23 mouse cellular contexts compared by ENCODE assay signal in genomic region chr15:7135982-7136562, GRCm38 (mm10). TPM values are rescaled to one million over a fixed set of nuclear protein-coding genes. Genes with fewer than 3 reads are reported as not detected.
DNase-seq lines count a peak whose midpoint lies in the region; ATAC-seq and TF ChIP-seq lines count a peak whose summit lies in the region.
"Had no signal": no experiment of that assay in that cellular context is flagged by ENCODE, and none has a peak within 500 bp of the region (broad histone marks: within the 10 kb centered on the region; RNA-seq: fewer than 3 reads in every experiment).

No protein-coding gene starts in this region.

- peaks cover 14% of the 10 kb centered on the region; the same call in 1 of the 2 replicates for H3K4me1 ChIP-seq in liver, embryonic 11.5 days (replicated peaks; ENCODE audit: control insufficient read depth, insufficient read depth, low read length)
- peaks cover 11% of the 10 kb centered on the region; the same call in 1 of the 2 replicates for H3K4me1 ChIP-seq in intestine, embryonic 15.5 days (replicated peaks)
- H3K4me1 ChIP-seq: forebrain, embryonic 13.5 days had no signal

- no peak for TF ChIP-seq CTCF in gastrocnemius, adult 2 months (IDR thresholded peaks at IDR 0.05)

- no peak for TF ChIP-seq POLR2A in myocyte (IDR thresholded peaks at IDR 0.05; ENCODE audit: insufficient read length, low read depth)

- no peak for ATAC-seq in liver, embryonic 11.5 days (replicated peaks; ENCODE audit: low FRiP score)
- ATAC-seq in intestine, embryonic 15.5 days, result no peak
- ATAC-seq: activated CD4-positive, CD25-positive, alpha-beta regulatory T cell, adult 4 months; CD4-positive, CD25-positive, alpha-beta regulatory T cell, adult 4 months; forebrain, embryonic 13.5 days; forebrain, embryonic 16.5 days had no signal

- peaks cover 77% of the 10 kb centered on the region for H3K79me2 ChIP-seq in myocyte (ENCODE audit: control insufficient read depth, insufficient read depth)

- intact Hi-C loops in gastrocnemius, adult 2 months (cut with DNase I), result loop anchor here (5.0 kb wide), 1 partner anchor 71 kb away; no protein-coding TSS in a partner anchor
- intact Hi-C loops in gastrocnemius, postnatal 36 days (cut with DNase I), result loop anchor here (2.0 to 10.0 kb wide), 2 partner anchors 87 to 309 kb away; no protein-coding TSS in a partner anchor

- peaks cover 13% of the 10 kb centered on the region for H3K27me3 ChIP-seq in liver, embryonic 11.5 days (replicated peaks; ENCODE audit: control insufficient read depth, insufficient read depth, low read length)
- H3K27me3 ChIP-seq in myocyte (ENCODE audit: control insufficient read depth, insufficient read depth, insufficient read length), result no peaks in the 10 kb centered on the region
- no peaks in the 10 kb centered on the region for H3K27me3 ChIP-seq in intestine, embryonic 15.5 days (replicated peaks)

- DNase-seq in gastrocnemius, adult 2 months, result no peak
- no peak for DNase-seq in gastrocnemius, postnatal 36 days
- peak; percentile 25 for DNase-seq in liver, embryonic 11.5 days (ENCODE audit: low spot score)
- DNase-seq in liver, result no peak
- DNase-seq in NIH3T3 (ENCODE audit: low read depth), result peak; percentile 71
- no peak for DNase-seq in frontal cortex, postnatal 14 days (ENCODE audit: low spot score in 2 of 2)
- DNase-seq: adrenal gland, adult 8-10 months; adrenal gland, postnatal 14 days; adrenal gland, postnatal 36 days; cerebellum, adult 11-12 months; cerebellum, adult 2 months; cerebellum, adult 9-10 months; cerebellum, postnatal 10 days; cerebellum, postnatal 25 days had no signal

- peaks cover 4% of the 10 kb centered on the region; the same call in 1 of the 2 replicates for H3K36me3 ChIP-seq in liver, embryonic 11.5 days (ENCODE audit: control insufficient read depth, insufficient read depth, low read length)
- peaks cover 12% of the 10 kb centered on the region for H3K36me3 ChIP-seq in myocyte (ENCODE audit: control insufficient read depth, insufficient read depth)
- no peaks in the 10 kb centered on the region for H3K36me3 ChIP-seq in intestine, embryonic 15.5 days
- H3K36me3 ChIP-seq: embryonic facial prominence, embryonic 10.5 days; embryonic facial prominence, embryonic 12.5 days; G1E had no signal

- WGBS in liver, embryonic 11.5 days, result 69% methylated on average over 6 of the region's 6 CpGs
- WGBS in intestine, embryonic 15.5 days, result 37% methylated on average over 6 of the region's 6 CpGs

- H3K4me2 ChIP-seq in liver, embryonic 11.5 days, result no peak overlapping the region
- peak overlapping the region; percentile 10 for H3K4me2 ChIP-seq in myocyte (ENCODE audit: low read depth)
- H3K4me2 ChIP-seq in intestine, embryonic 15.5 days (replicated peaks), result no peak overlapping the region
- H3K4me2 ChIP-seq: embryonic facial prominence, embryonic 12.5 days; forebrain, embryonic 13.5 days had no signal

- H3ac ChIP-seq in myocyte (ENCODE audit: control insufficient read depth, insufficient read length), result no peak overlapping the region

- 0 out of 2 replicates have a peak overlapping the region, but pooled peaks have one; percentile 67 for H3K27ac ChIP-seq in gastrocnemius, adult 2 months
- H3K27ac ChIP-seq in liver, embryonic 11.5 days (ENCODE audit: low read depth, low read length), result no peak overlapping the region
- no peak overlapping the region for H3K27ac ChIP-seq in intestine, embryonic 15.5 days
- H3K27ac ChIP-seq: embryonic facial prominence, embryonic 10.5 days; embryonic facial prominence, embryonic 12.5 days; forebrain, embryonic 13.5 days had no signal

- H3K9me3 ChIP-seq in liver, embryonic 11.5 days (ENCODE audit: control insufficient read depth, low read length), result no peaks in the 10 kb centered on the region
- H3K9me3 ChIP-seq in intestine, embryonic 15.5 days, result no peaks in the 10 kb centered on the region
- H3K9me3 ChIP-seq: embryonic facial prominence, embryonic 10.5 days; forebrain, embryonic 13.5 days; G1E had no signal

- no peak overlapping the region for H3K4me3 ChIP-seq in gastrocnemius, adult 2 months
- no peak overlapping the region for H3K4me3 ChIP-seq in liver, embryonic 11.5 days (ENCODE audit: low read depth, low read length)
- H3K4me3 ChIP-seq in myocyte, result no peak overlapping the region
- no peak overlapping the region for H3K4me3 ChIP-seq in intestine, embryonic 15.5 days (replicated peaks)
- H3K4me3 ChIP-seq: embryonic facial prominence, embryonic 10.5 days; embryonic facial prominence, embryonic 12.5 days; forebrain, embryonic 13.5 days had no signal

- H3K9ac ChIP-seq in liver, embryonic 11.5 days (ENCODE audit: low read depth, low read length), result no peak overlapping the region
- no peak overlapping the region for H3K9ac ChIP-seq in intestine, embryonic 15.5 days
- H3K9ac ChIP-seq: embryonic facial prominence, embryonic 12.5 days; forebrain, embryonic 13.5 days had no signal

TF ChIP-seq in myocyte, 11 proteins besides CTCF, POLR2A, EP300 and RAD21:
- TF ChIP-seq USF1 (IDR thresholded peaks at IDR 0.05; ENCODE audit: low read depth), result no peak
- TF ChIP-seq CEBPB (IDR thresholded peaks at IDR 0.05; ENCODE audit: insufficient read depth, poor library complexity, severe bottlenecking), result peak; percentile 77
TF ChIP-seq in myocyte: peak in this region for 1.

RNA-seq across cellular contexts. Expression of gene Lifr, which starts 45.7 kb away (rescaled TPM):
- 10 to 100 TPM; 66.2 to 83.3 TPM for total RNA-seq in gastrocnemius, adult 2 months (2021)
- 10 to 100 TPM; 44.2 to 56.9 TPM for total RNA-seq in gastrocnemius, postnatal 36 days (2021)
- polyA plus RNA-seq in liver, embryonic 11.5 days (2014; fragmentation: Nextera tagmentation; extraction: Ambion mirVana), result 28.7 and 31.0 TPM in 2 replicates
- polyA plus RNA-seq in myocyte (2012; fragmentation: generic; extraction: Trizol), result 14.8 TPM
- 16.4 and 17.4 TPM in 2 replicates for polyA plus RNA-seq in intestine, embryonic 15.5 days (2015; fragmentation: Nextera tagmentation; extraction: Ambion mirVana)
- polyA plus RNA-seq: G1E had no signal

Comparison
In these comparisons a context has a peak if more than half of its experiments do, and no peak if none do; other contexts are left out.
1. DNase-seq: peak in liver, embryonic 11.5 days (single experiment) and NIH3T3 (single experiment); none in gastrocnemius, adult 2 months (single experiment), gastrocnemius, postnatal 36 days (0 of 2), liver (single experiment) and frontal cortex, postnatal 14 days (0 of 2).